Mouse (Mus musculus) myocyte (in vitro differentiated cells): ENCODE results near the gene Wdcp. TPM values are rescaled to one million over a fixed set of nuclear protein-coding genes. Genes with fewer than 3 reads are reported as not detected.

Experiments
- H3K27me3 ChIP-seq: one replicate; pipeline ENCODE4 v1.6.1; 2011; ENCODE audit not compliant: control insufficient read depth, insufficient read depth, insufficient read length
- H3K36me3 ChIP-seq: one replicate; pipeline ENCODE4 v1.6.1; 2011; ENCODE audit not compliant: control insufficient read depth, insufficient read depth
- H3K4me2 ChIP-seq: one replicate; pipeline ENCODE4 v1.6.1; 2011; ENCODE audit warnings: low read depth, control low read depth
- H3K4me3 ChIP-seq: one replicate; pipeline ENCODE4 v1.5.1; 2011; ENCODE audit warnings: mild to moderate bottlenecking, control low read depth, moderate library complexity
- H3K79me2 ChIP-seq: one replicate; pipeline ENCODE4 v1.6.1; 2011; ENCODE audit not compliant: control insufficient read depth, insufficient read depth
- H3ac ChIP-seq: one replicate; pipeline ENCODE4 v1.6.1; 2011; ENCODE audit not compliant: control insufficient read depth, insufficient read length
- CEBPB ChIP-seq: IDR thresholded peaks from 2 replicates; pipeline ENCODE4 v1.6.1; 2011; ENCODE audit warnings: mild to moderate bottlenecking, moderate library complexity; ENCODE audit not compliant: poor library complexity, insufficient read depth, severe bottlenecking
- E2F4 ChIP-seq: IDR thresholded peaks from one replicate; pipeline ENCODE4 v1.6.1; 2011; ENCODE audit warnings: mild to moderate bottlenecking, control low read depth, moderate library complexity; ENCODE audit not compliant: insufficient read depth
- MAX ChIP-seq: IDR thresholded peaks from one replicate; pipeline ENCODE4 v1.6.1; 2011; ENCODE audit warnings: low read depth, mild to moderate bottlenecking, control low read depth
- MYOD1 ChIP-seq, 3 experiments: IDR thresholded peaks; one replicate each; pipeline ENCODE4 v1.6.1; 2011; ENCODE audit warnings: control low read depth in 2 of 3, low read depth in 2 of 3, mild to moderate bottlenecking in 2 of 3, moderate library complexity in 1 of 3; ENCODE audit not compliant: insufficient read length in 2 of 3, control insufficient read depth in 1 of 3
- MYOG ChIP-seq, 3 experiments: IDR thresholded peaks; one replicate each; pipeline ENCODE4 v1.6.1; 2011; ENCODE audit warnings: control low read depth in 2 of 3, low read depth in 2 of 3, mild to moderate bottlenecking in 2 of 3; ENCODE audit not compliant: insufficient read length in 2 of 3, control insufficient read depth in 1 of 3, insufficient read depth in 1 of 3
- POLR2A ChIP-seq: IDR thresholded peaks from one replicate; pipeline ENCODE4 v1.6.1; 2011; ENCODE audit warnings: low read depth, mild to moderate bottlenecking, control low read depth, moderate library complexity; ENCODE audit not compliant: insufficient read length
- POLR2AphosphoS2 ChIP-seq: IDR thresholded peaks from one replicate; pipeline ENCODE4 v1.6.1; 2011; ENCODE audit warnings: low read depth, control low read depth; ENCODE audit not compliant: insufficient read length
- REST ChIP-seq: IDR thresholded peaks from one replicate; pipeline ENCODE4 v1.6.1; 2011; ENCODE audit warnings: mild to moderate bottlenecking, control low read depth, moderate library complexity; ENCODE audit not compliant: insufficient read depth, insufficient read length
- SRF ChIP-seq: IDR thresholded peaks from one replicate; pipeline ENCODE4 v1.6.1; 2011; ENCODE audit warnings: low read depth; ENCODE audit not compliant: control insufficient read depth, insufficient read length
- TCF12 ChIP-seq: IDR thresholded peaks from one replicate; pipeline ENCODE4 v1.6.1; 2011; ENCODE audit warnings: mild to moderate bottlenecking, control low read depth; ENCODE audit not compliant: poor library complexity, insufficient read depth, severe bottlenecking
- TCF3 ChIP-seq: IDR thresholded peaks from one replicate; pipeline ENCODE4 v1.6.1; 2011; ENCODE audit warnings: low read depth, control low read depth; ENCODE audit not compliant: insufficient read length
- USF1 ChIP-seq: IDR thresholded peaks from one replicate; pipeline ENCODE4 v1.6.1; 2011; ENCODE audit warnings: low read depth, mild to moderate bottlenecking, control low read depth, moderate library complexity
- polyA plus RNA-seq: library from polyadenylated mRNA; unstranded; fragments of >200 nt; fragmentation: generic; extraction: Trizol; gene quantifications from one replicate; pipeline ENCODE4 v1.2.1, GENCODE M21; 2012; ENCODE audit warnings: missing spikeins

Gene Wdcp
- polyA plus RNA-seq, 1 experiment = 8.3 TPM

GRCm38 (mm10) chr12:4898024-4898423 is 54.9 kb downstream of the Wdcp start:
- no peak overlapping the region for H3K4me3 ChIP-seq
- no peaks in the 10 kb centered on the region for H3K27me3 ChIP-seq
- no peaks in the 10 kb centered on the region for H3K79me2 ChIP-seq
- H3K36me3 ChIP-seq = peaks cover 1% of the 10 kb centered on the region
- no peak for TF ChIP-seq SRF
- TF ChIP-seq MYOD1 (IDR thresholded peaks at IDR 0.05; ENCODE audit: control insufficient read depth in 1 of 3, insufficient read length in 2 of 3, low read depth in 2 of 3) = no peak
- no peak for TF ChIP-seq E2F4
- no peak for TF ChIP-seq MYOG (IDR thresholded peaks at IDR 0.05; ENCODE audit: control insufficient read depth in 1 of 3, insufficient read depth in 1 of 3, insufficient read length in 2 of 3, low read depth in 2 of 3)
- TF ChIP-seq TCF12 = no peak
- TF ChIP-seq REST = no peak
- no peak for TF ChIP-seq CEBPB
- no peak for TF ChIP-seq POLR2AphosphoS2
- TF ChIP-seq TCF3 = no peak
- TF ChIP-seq USF1 = no peak
- no peak for TF ChIP-seq MAX
- no peak for TF ChIP-seq POLR2A
- H3K4me2 ChIP-seq = no peak overlapping the region
- H3ac ChIP-seq = no peak overlapping the region

GRCm38 (mm10) chr12:4905946-4906345 is 62.8 kb downstream of the Wdcp start:
- TF ChIP-seq USF1 = no peak
- no peak for TF ChIP-seq SRF
- TF ChIP-seq REST = no peak
- TF ChIP-seq POLR2AphosphoS2 = no peak
- no peak for TF ChIP-seq MYOG (IDR thresholded peaks at IDR 0.05; ENCODE audit: control insufficient read depth in 1 of 3, insufficient read depth in 1 of 3, insufficient read length in 2 of 3, low read depth in 2 of 3)
- no peak for TF ChIP-seq TCF3
- no peak for TF ChIP-seq MYOD1 (IDR thresholded peaks at IDR 0.05; ENCODE audit: control insufficient read depth in 1 of 3, insufficient read length in 2 of 3, low read depth in 2 of 3)
- TF ChIP-seq TCF12 = no peak
- TF ChIP-seq E2F4 = no peak
- TF ChIP-seq CEBPB = no peak
- no peak for TF ChIP-seq MAX
- TF ChIP-seq POLR2A = no peak
- Histone ChIP-seq H3K36me3 (no peaks in the 10 kb centered on the region), H3ac (no peak overlapping the region), H3K4me2 (peak overlapping the region; percentile 88), H3K27me3 (no peaks in the 10 kb centered on the region), H3K79me2 (peaks cover 3% of the 10 kb centered on the region), H3K4me3 (no peak overlapping the region)

GRCm38 (mm10) chr12:4906476-4906875 is 63.4 kb downstream of the Wdcp start:
- TF ChIP-seq POLR2A (no peak), CEBPB (no peak), TCF3 (no peak), SRF (no peak), TCF12 (no peak)
- no peaks in the 10 kb centered on the region for H3K27me3 ChIP-seq
- H3ac ChIP-seq = peak overlapping the region; percentile 17
- H3K79me2 ChIP-seq = peaks cover 3% of the 10 kb centered on the region
- H3K4me3 ChIP-seq = peak overlapping the region; percentile 31
- peak overlapping the region; percentile 88 for H3K4me2 ChIP-seq
- no peaks in the 10 kb centered on the region for H3K36me3 ChIP-seq

- TF ChIP-seq POLR2AphosphoS2 (peak; percentile 42), CEBPB (no peak), POLR2A (peak; percentile 67), MYOG (IDR thresholded peaks at IDR 0.05; ENCODE audit: control insufficient read depth in 1 of 3, insufficient read depth in 1 of 3, insufficient read length in 2 of 3, low read depth in 2 of 3) (peak in 1 of 3 experiments; percentile 32), E2F4 (peak; percentile 34)
- Histone ChIP-seq H3K4me2 (peak within 1 kb of the TSS; percentile 88), H3K27me3 (no peaks in the 10 kb centered on the region), H3ac (peak within 1 kb of the TSS; percentile 17), H3K4me3 (peak within 1 kb of the TSS; percentile 31), H3K36me3 (no peaks in the 10 kb centered on the region), H3K79me2 (peaks cover 3% of the 10 kb centered on the region)
These were observed 64.1 kb downstream of the Wdcp start, which contains the start of gene Ubxn2a for GRCm38 (mm10) chr12:4906951-4907906. Gene Ubxn2a, minus strand, starts transcription at chr12:4907705.
